Mouse (Mus musculus): ENCODE data around the gene Usp50. TPM values are rescaled to one million over a fixed set of nuclear protein-coding genes. Genes with fewer than 3 reads are reported as not detected.
A peak's percentile ranks its signal among the peaks of the same experiment; 100 is the strongest.

Gene Usp50
- total RNA-seq, 2 experiments from 2014 or later = not detected

DNA sequence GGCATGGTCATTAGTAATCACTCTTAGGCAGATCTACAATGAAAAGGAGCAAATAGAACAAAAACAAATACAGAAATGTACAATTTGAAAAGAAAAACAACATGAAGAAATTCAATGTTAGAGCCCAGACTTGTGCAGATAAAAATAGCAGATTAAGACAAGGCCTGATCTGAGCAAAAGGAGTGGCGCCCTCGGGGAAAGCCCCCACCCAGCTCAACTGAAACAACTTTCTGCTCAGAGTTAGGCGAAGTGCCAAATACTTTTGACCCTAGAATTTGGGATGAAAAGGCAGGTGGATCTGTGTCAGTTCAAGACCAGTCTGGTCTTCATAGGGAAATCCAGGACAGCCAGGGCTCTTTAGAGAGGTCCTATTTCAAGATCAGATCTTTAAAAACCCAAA lies 117.3 kb downstream of the Usp50 start:
- DNase-seq = no peak

DNA sequence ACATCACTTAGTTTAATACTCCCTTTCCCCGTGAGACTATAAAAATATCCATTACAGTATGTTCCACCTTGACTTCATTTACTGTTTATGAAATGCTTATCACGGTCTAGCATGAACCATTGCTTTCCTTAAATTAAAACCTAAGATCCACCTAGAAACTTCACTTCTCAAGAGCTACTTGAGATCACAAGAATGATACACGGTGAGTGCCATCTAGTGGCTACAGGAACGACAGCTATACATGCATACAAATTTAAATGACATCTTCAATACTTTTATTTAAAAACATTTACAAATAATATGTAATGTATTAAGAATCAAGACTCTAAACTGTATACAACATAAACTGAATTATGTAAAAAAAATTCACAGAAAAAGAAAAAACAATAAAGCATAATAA lies 119.8 kb downstream of the Usp50 start:
- peak; percentile 10 to 34 for DNase-seq

Other genes with a start within 250 kb of the Usp50 start
- gene Slc27a2, start 231.1 kb downstream of the Usp50 start, total RNA-seq (2021) = 10 to 100 TPM; 10.2 to 40.8 TPM
- 10 to 100 TPM in 1 of 2 experiments, 1 to 10 TPM in 1; 2.6 to 25.9 TPM for gene Hdc, start 164.2 kb downstream of the Usp50 start, total RNA-seq (2021)
- 10 to 100 TPM; 15.3 to 19.5 TPM for gene Gabpb1, start 107.1 kb downstream of the Usp50 start, total RNA-seq (2021)
- gene Usp8, start 76.1 kb downstream of the Usp50 start, total RNA-seq (2021) = 10 to 100 TPM; 66.9 to 76.5 TPM
- gene Trpm7, start 92.8 kb upstream of the Usp50 start, total RNA-seq (2021) = 10 to 100 TPM; 42.1 to 43.6 TPM
- gene Sppl2a, start 149.8 kb upstream of the Usp50 start, total RNA-seq (2021) = 10 to 100 TPM; 91.4 to 95.3 TPM
- 10 to 100 TPM; 11.1 to 11.6 TPM for gene Ap4e1, start 225.2 kb upstream of the Usp50 start, total RNA-seq (2021)

Measured in adrenal gland, postnatal 36 days (tissue).